Mouse (Mus musculus): ENCODE measurements around the gene Med11.
A peak's percentile ranks its signal among the peaks of the same experiment; 100 is the strongest.
"Not testable (repeated sequence)": the region's sequence is repeated elsewhere in the genome, so short reads cannot be mapped to it uniquely, and the experiment has no call there.

Med11 gene

GRCm38 (mm10) chr11:70447373-70447772 is 4.3 kb upstream of the Med11 start:
- no peak for DNase-seq (ENCODE audit: low spot score)

- DNase-seq (ENCODE audit: low spot score), result no peak
Measured at GRCm38 (mm10) chr11:70450926-70451325, 793 bp upstream of the Med11 start.

- DNase-seq (ENCODE audit: low spot score), result peak; percentile 14
Measured at GRCm38 (mm10) chr11:70453261-70454044, 1.7 kb downstream of the Med11 start.

- no peak for DNase-seq (ENCODE audit: low spot score)
Measured at GRCm38 (mm10) chr11:70458688-70459600, 7.2 kb downstream of the Med11 start, which contains the start of gene Zmynd15. Gene Zmynd15, plus strand, starts transcription at chr11:70459433.

- DNase-seq (ENCODE audit: low spot score), result no peak
Measured at GRCm38 (mm10) chr11:70459601-70460101, 7.9 kb downstream of the Med11 start, which contains the start of gene Cxcl16. Gene Cxcl16, minus strand, starts transcription at chr11:70459984.

GRCm38 (mm10) chr11:70463970-70464369 is 12.3 kb downstream of the Med11 start:
- DNase-seq (ENCODE audit: low spot score), result no peak

GRCm38 (mm10) chr11:70465211-70465610 is 13.5 kb downstream of the Med11 start:
- no peak for DNase-seq (ENCODE audit: low spot score)

- DNase-seq (ENCODE audit: low spot score), result no peak
Measured at GRCm38 (mm10) chr11:70465824-70466223, 14.1 kb downstream of the Med11 start.

- DNase-seq (ENCODE audit: low spot score), result no peak
Measured at GRCm38 (mm10) chr11:70467902-70468619, 16.3 kb downstream of the Med11 start.

GRCm38 (mm10) chr11:70469764-70470163 is 18.0 kb downstream of the Med11 start:
- DNase-seq (ENCODE audit: low spot score), result no peak

- DNase-seq (ENCODE audit: low spot score), result no peak
Measured at GRCm38 (mm10) chr11:70472716-70473115, 21.0 kb downstream of the Med11 start.

GRCm38 (mm10) chr11:70473291-70473690 is 21.6 kb downstream of the Med11 start:
- not testable (repeated sequence) for DNase-seq (ENCODE audit: low spot score)

GRCm38 (mm10) chr11:70474872-70475534 is 23.3 kb downstream of the Med11 start:
- no peak for DNase-seq (ENCODE audit: low spot score)

GRCm38 (mm10) chr11:70485498-70485897 is 33.8 kb downstream of the Med11 start:
- no peak for DNase-seq (ENCODE audit: low spot score)

GRCm38 (mm10) chr11:70487816-70488215 is 36.1 kb downstream of the Med11 start:
- no peak for DNase-seq (ENCODE audit: low spot score)

- no peak for DNase-seq (ENCODE audit: low spot score)
Measured at GRCm38 (mm10) chr11:70489138-70489537, 37.4 kb downstream of the Med11 start.

- DNase-seq (ENCODE audit: low spot score), result no peak
Measured at GRCm38 (mm10) chr11:70489684-70490083, 38.0 kb downstream of the Med11 start.

- no peak for DNase-seq (ENCODE audit: low spot score)
Measured at GRCm38 (mm10) chr11:70499566-70500475, 48.1 kb downstream of the Med11 start.

- no peak for DNase-seq (ENCODE audit: low spot score)
Measured at GRCm38 (mm10) chr11:70500476-70500812, 48.7 kb downstream of the Med11 start.

GRCm38 (mm10) chr11:70502018-70502417 is 50.3 kb downstream of the Med11 start:
- DNase-seq (ENCODE audit: low spot score), result no peak
